Mouse (Mus musculus): Measurements from ENCODE around the gene Thap8. TPM values are rescaled to one million over a fixed set of nuclear protein-coding genes. Genes with fewer than 3 reads are reported as not detected.

Thap8 gene
- polyA plus RNA-seq, 1 experiment from 2014 or later = 0.79 TPM

GRCm38 (mm10) chr7:30322865-30323264, 43.0 kb downstream of the Thap8 start:
- 38% methylated on average over 6 of the region's 6 CpGs for WGBS
- peak; percentile 10; the same call in 1 of the 2 replicates for ATAC-seq
- H3K4me3 ChIP-seq (replicated peaks) = peak overlapping the region; percentile 81

GRCm38 (mm10) chr7:30323795-30324194, 43.9 kb downstream of the Thap8 start, which contains the start of gene Sdhaf1:
Gene Sdhaf1, minus strand, starts transcription at chr7:30323895.
- Histone ChIP-seq H3K4me3 (replicated peaks) (peak within 1 kb of the TSS; percentile 81), H3K4me1 (replicated peaks) (peaks cover 18% of the 10 kb centered on the region), H3K36me3 (no peaks in the 10 kb centered on the region), H3K27me3 (peaks cover 12% of the 10 kb centered on the region; the same call in 1 of the 2 replicates), H3K9me3 (no peaks in the 10 kb centered on the region), H3K27ac (peak within 1 kb of the TSS; percentile 80), H3K4me2 (replicated peaks) (peak within 1 kb of the TSS; percentile 87), H3K9ac (replicated peaks) (peak within 1 kb of the TSS; percentile 44; the same call in 1 of the 2 replicates)
- ATAC-seq = no peak
- WGBS = 83% methylated on average over 3 of the region's 3 CpGs

More at GRCm38 (mm10) chr7:30322865-30323264, 43.0 kb downstream of the Thap8 start:
- Histone ChIP-seq H3K36me3 (no peaks in the 10 kb centered on the region), H3K27me3 (peaks cover 12% of the 10 kb centered on the region; the same call in 1 of the 2 replicates), H3K9ac (replicated peaks) (peak overlapping the region; percentile 44; the same call in 1 of the 2 replicates), H3K9me3 (no peaks in the 10 kb centered on the region), H3K4me2 (replicated peaks) (peak overlapping the region; percentile 87), H3K4me1 (replicated peaks) (peaks cover 18% of the 10 kb centered on the region), H3K27ac (peak overlapping the region; percentile 80)

DNA sequence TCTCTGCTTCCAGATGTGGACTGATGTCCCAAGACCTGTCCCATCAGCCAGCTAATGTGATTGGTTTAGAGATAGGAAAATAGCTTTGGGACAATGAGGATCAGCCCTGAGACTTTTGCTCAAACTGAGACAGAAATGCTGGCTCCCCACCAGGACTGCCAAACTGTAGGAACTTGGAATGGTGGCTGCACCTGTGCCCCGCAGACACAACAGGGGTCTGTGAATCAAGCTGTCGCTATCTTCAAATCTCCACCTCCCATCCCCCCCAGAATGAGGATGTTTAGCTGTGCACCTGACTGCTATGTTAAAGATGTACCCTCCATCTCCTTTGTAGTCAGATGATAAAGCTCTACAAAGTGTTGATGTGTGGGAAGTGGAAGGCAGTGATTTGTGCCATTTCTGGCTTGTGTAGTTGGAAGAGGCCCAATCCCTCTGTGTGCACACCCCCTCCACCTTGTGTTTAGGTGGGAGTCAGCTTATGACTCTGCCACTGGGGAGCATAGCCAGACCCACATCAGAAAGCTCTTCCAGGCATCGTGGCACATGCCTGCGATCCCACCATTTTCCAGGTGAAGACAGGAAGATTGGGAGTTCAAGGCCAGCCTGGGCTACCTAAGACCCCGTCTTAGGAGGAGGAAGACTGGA, 44.5 kb downstream of the Thap8 start:
- Histone ChIP-seq H3K4me3 (replicated peaks) (no peak overlapping the region), H3K4me2 (replicated peaks) (no peak overlapping the region), H3K36me3 (no peaks in the 10 kb centered on the region), H3K9ac (replicated peaks) (no peak overlapping the region), H3K4me1 (replicated peaks) (peaks cover 18% of the 10 kb centered on the region), H3K27me3 (peaks cover 12% of the 10 kb centered on the region; the same call in 1 of the 2 replicates), H3K9me3 (no peaks in the 10 kb centered on the region), H3K27ac (no peak overlapping the region)
- 79% methylated on average over 5 of the region's 5 CpGs for WGBS
- no peak for ATAC-seq

GRCm38 (mm10) chr7:30325364-30325763, 45.5 kb downstream of the Thap8 start:
- 30% methylated on average over 2 of the region's 2 CpGs for whole genome bisulfite sequencing
- H3K4me2 ChIP-seq (replicated peaks) = no peak overlapping the region
- H3K9ac ChIP-seq (replicated peaks) = no peak overlapping the region
- H3K4me1 ChIP-seq (replicated peaks) = peaks cover 18% of the 10 kb centered on the region
- ATAC-seq = no peak
- H3K36me3 ChIP-seq = no peaks in the 10 kb centered on the region
- H3K4me3 ChIP-seq (replicated peaks) = no peak overlapping the region
- H3K9me3 ChIP-seq = no peaks in the 10 kb centered on the region
- peaks cover 12% of the 10 kb centered on the region; the same call in 1 of the 2 replicates for H3K27me3 ChIP-seq
- no peak overlapping the region for H3K27ac ChIP-seq

GRCm38 (mm10) chr7:30326427-30326826, 46.5 kb downstream of the Thap8 start:
- Histone ChIP-seq H3K4me2 (replicated peaks) (no peak overlapping the region), H3K27me3 (peaks cover 12% of the 10 kb centered on the region; the same call in 1 of the 2 replicates), H3K4me3 (replicated peaks) (no peak overlapping the region), H3K4me1 (replicated peaks) (peaks cover 13% of the 10 kb centered on the region), H3K9ac (replicated peaks) (no peak overlapping the region), H3K9me3 (no peaks in the 10 kb centered on the region), H3K36me3 (no peaks in the 10 kb centered on the region), H3K27ac (no peak overlapping the region)
- ATAC-seq = no peak

GRCm38 (mm10) chr7:30327140-30327539, 47.2 kb downstream of the Thap8 start:
- H3K27me3 ChIP-seq = peaks cover 12% of the 10 kb centered on the region; the same call in 1 of the 2 replicates
- H3K9me3 ChIP-seq = no peaks in the 10 kb centered on the region
- no peak overlapping the region for H3K9ac ChIP-seq (replicated peaks)
- no peaks in the 10 kb centered on the region for H3K36me3 ChIP-seq
- H3K4me2 ChIP-seq (replicated peaks) = no peak overlapping the region
- H3K4me3 ChIP-seq (replicated peaks) = no peak overlapping the region
- ATAC-seq = no peak
- WGBS = 59% methylated on average over 15 of the region's 15 CpGs
- H3K4me1 ChIP-seq (replicated peaks) = peaks cover 15% of the 10 kb centered on the region
- H3K27ac ChIP-seq = no peak overlapping the region

GRCm38 (mm10) chr7:30328379-30328778, 48.5 kb downstream of the Thap8 start:
- no peak overlapping the region for H3K27ac ChIP-seq
- 58% methylated on average over 10 of the region's 10 CpGs for WGBS
- H3K9ac ChIP-seq (replicated peaks) = no peak overlapping the region
- no peaks in the 10 kb centered on the region for H3K9me3 ChIP-seq
- no peak for ATAC-seq
- H3K27me3 ChIP-seq = peaks cover 13% of the 10 kb centered on the region; the same call in 1 of the 2 replicates
- H3K4me1 ChIP-seq (replicated peaks) = peaks cover 17% of the 10 kb centered on the region
- H3K4me3 ChIP-seq (replicated peaks) = no peak overlapping the region
- H3K36me3 ChIP-seq = no peaks in the 10 kb centered on the region
- H3K4me2 ChIP-seq (replicated peaks) = no peak overlapping the region

DNA sequence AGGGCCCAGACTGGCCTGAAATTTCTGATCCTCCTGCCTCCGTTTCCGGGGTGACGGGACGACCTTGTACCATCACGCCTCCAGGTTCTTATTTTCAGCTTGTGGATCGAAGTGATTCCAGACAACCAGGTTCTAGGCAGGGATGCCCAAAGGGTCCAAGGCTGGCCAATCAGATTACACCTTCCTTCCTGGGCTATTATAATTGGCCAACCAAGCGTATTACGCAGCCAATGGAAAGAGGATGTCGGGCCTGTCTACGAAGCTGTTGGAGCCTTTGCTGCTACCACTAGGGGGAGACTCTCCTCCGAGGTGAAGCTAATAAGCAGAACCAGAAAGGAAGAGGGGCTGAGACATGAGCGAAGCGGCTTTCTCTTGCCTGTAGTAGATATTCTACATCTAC, 52.0 kb downstream of the Thap8 start:
- Histone ChIP-seq H3K4me1 (replicated peaks) (peaks cover 21% of the 10 kb centered on the region), H3K27ac (peak overlapping the region; percentile 55; the same call in 1 of the 2 replicates)
- WGBS = 4% methylated on average over 13 of the region's 13 CpGs

DNA sequence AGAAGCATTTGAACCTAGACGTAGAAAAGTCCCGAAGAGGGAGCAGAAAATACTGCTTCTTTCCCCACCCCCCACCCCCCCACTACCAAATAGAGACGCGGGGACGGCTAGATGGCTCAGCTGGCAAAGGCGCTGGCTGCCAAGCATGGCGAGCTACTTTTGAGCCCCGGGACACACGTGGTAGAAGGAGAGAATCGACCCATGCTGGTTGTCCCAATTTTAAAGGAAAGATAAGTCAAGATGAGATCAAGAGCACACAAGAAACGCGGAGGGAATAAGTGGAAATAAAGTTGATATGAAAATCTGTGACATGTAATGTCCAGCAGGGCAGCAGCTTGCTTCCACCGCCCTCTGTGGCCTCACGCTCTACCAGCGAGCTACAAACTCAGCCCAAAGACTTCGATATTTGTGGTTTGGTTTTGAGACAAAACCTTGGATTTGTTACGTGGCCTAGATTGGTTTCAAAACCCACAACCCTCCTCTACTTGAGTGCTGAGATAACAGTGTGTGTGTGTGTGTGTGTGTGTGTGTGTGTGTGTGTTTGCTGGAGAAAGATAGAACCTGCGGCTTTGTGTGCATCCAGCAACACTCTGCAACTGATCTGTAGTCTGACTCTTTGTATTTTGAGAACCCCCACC, 52.8 kb downstream of the Thap8 start:
- Histone ChIP-seq H3K4me2 (replicated peaks) (no peak overlapping the region), H3K27me3 (peaks cover 27% of the 10 kb centered on the region), H3K4me1 (replicated peaks) (peaks cover 21% of the 10 kb centered on the region), H3K9me3 (no peaks in the 10 kb centered on the region), H3K36me3 (no peaks in the 10 kb centered on the region), H3K27ac (no peak overlapping the region), H3K4me3 (replicated peaks) (0 out of 2 replicates have a peak overlapping the region, but pooled peaks have one; percentile 11), H3K9ac (replicated peaks) (no peak overlapping the region)
- 66% methylated on average over 18 of the region's 18 CpGs for WGBS
- ATAC-seq = no peak

More for the DNA sequence above, 52.0 kb downstream of the Thap8 start:
- Histone ChIP-seq H3K4me2 (replicated peaks) (peak overlapping the region; percentile 48), H3K9me3 (no peaks in the 10 kb centered on the region), H3K27me3 (peaks cover 30% of the 10 kb centered on the region), H3K4me3 (replicated peaks) (peak overlapping the region; percentile 24), H3K9ac (replicated peaks) (no peak overlapping the region), H3K36me3 (no peaks in the 10 kb centered on the region)
- ATAC-seq = peak; percentile 96

- no peak overlapping the region for H3K9ac ChIP-seq (replicated peaks)
- peak; percentile 31; the same call in 1 of the 2 replicates for ATAC-seq
- WGBS = 57% methylated on average over 4 of the region's 4 CpGs
Observed at GRCm38 (mm10) chr7:30333436-30333835, 53.5 kb downstream of the Thap8 start.

GRCm38 (mm10) chr7:30334563-30334962, 54.7 kb downstream of the Thap8 start:
- no peaks in the 10 kb centered on the region for H3K9me3 ChIP-seq
- no peak overlapping the region for H3K9ac ChIP-seq (replicated peaks)
- no peak overlapping the region for H3K27ac ChIP-seq
- H3K4me1 ChIP-seq (replicated peaks) = peaks cover 21% of the 10 kb centered on the region
- H3K36me3 ChIP-seq = no peaks in the 10 kb centered on the region
- peaks cover 37% of the 10 kb centered on the region for H3K27me3 ChIP-seq
- ATAC-seq = no peak
- H3K4me3 ChIP-seq (replicated peaks) = no peak overlapping the region
- no peak overlapping the region for H3K4me2 ChIP-seq (replicated peaks)
- 59% methylated on average over 5 of the region's 5 CpGs for WGBS

More at GRCm38 (mm10) chr7:30333436-30333835, 53.5 kb downstream of the Thap8 start:
- Histone ChIP-seq H3K36me3 (no peaks in the 10 kb centered on the region), H3K27me3 (peaks cover 28% of the 10 kb centered on the region), H3K4me1 (replicated peaks) (peaks cover 21% of the 10 kb centered on the region), H3K9me3 (no peaks in the 10 kb centered on the region), H3K4me2 (replicated peaks) (no peak overlapping the region), H3K4me3 (replicated peaks) (no peak overlapping the region), H3K27ac (no peak overlapping the region)

DNA sequence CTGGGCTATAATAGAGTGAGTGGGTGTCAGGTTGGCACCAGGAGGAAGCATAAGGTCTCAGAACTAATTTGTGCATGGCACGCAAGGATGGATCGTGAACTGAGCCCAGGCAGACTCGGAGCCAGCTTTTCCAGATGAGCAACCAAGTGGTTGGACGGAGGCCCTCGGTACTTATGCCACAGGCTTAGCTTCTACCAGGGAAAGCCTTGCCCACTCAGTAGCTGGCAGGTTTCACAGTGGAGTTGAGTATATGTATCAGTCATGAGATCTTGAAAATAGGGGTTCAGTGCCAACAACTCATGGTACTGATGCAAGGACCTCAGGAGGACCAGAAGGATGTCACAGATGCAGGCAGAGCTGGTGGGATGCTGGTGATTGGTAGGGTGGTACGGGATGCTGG, 55.8 kb downstream of the Thap8 start:
- no peak for ATAC-seq
- H3K4me3 ChIP-seq (replicated peaks) = no peak overlapping the region
- no peak overlapping the region for H3K9ac ChIP-seq (replicated peaks)
- WGBS = 78% methylated on average over 6 of the region's 6 CpGs
- H3K36me3 ChIP-seq = no peaks in the 10 kb centered on the region
- H3K4me1 ChIP-seq (replicated peaks) = peaks cover 21% of the 10 kb centered on the region
- H3K27me3 ChIP-seq = peaks cover 37% of the 10 kb centered on the region
- H3K27ac ChIP-seq = no peak overlapping the region
- H3K9me3 ChIP-seq = no peaks in the 10 kb centered on the region
- H3K4me2 ChIP-seq (replicated peaks) = no peak overlapping the region
